Mouse (Mus musculus): ENCODE measurements around the gene Dalrd3.

GRCm38 (mm10) chr9:108567931-108568419 is 1.7 kb upstream of the Dalrd3 start:
- TF ChIP-seq CTCF (IDR thresholded peaks at IDR 0.05; ENCODE audit: insufficient read depth, low read length) (no peak), POLR2A (IDR thresholded peaks at IDR 0.05; ENCODE audit: borderline replicate concordance, extremely low read depth, low read depth, low read length) (no peak)

Data from lung, adult 2 months (tissue).